Mouse (Mus musculus): Measurements from ENCODE around the gene Synrg. TPM values are rescaled to one million over a fixed set of nuclear protein-coding genes. Genes with fewer than 3 reads are reported as not detected.

Gene Synrg
- polyA plus RNA-seq, 1 experiment from 2014 or later: 8.0 TPM

GRCm38 (mm10) chr11:84053055-84053454 is 88.8 kb downstream of the Synrg start:
- Histone ChIP-seq H3K9me3 (replicated peaks; ENCODE audit: control insufficient read depth, low read length) (no peaks in the 10 kb centered on the region), H3K27ac (replicated peaks; ENCODE audit: low read depth, low read length) (no peak overlapping the region), H3K4me3 (ENCODE audit: low read depth, low read length) (no peak overlapping the region), H3K27me3 (ENCODE audit: control insufficient read depth, insufficient read depth, low read length) (no peaks in the 10 kb centered on the region), H3K4me1 (ENCODE audit: control insufficient read depth, insufficient read depth, low read length) (no peaks in the 10 kb centered on the region), H3K4me2 (ENCODE audit: low read depth, low read length) (no peak overlapping the region), H3K36me3 (replicated peaks; ENCODE audit: control insufficient read depth, insufficient read depth, low read depth, low read length) (no peaks in the 10 kb centered on the region), H3K9ac (replicated peaks; ENCODE audit: low read length) (no peak overlapping the region)
- DNase-seq (ENCODE audit: low spot score): no peak
- no peak for ATAC-seq (replicated peaks; ENCODE audit: insufficient number of reproducible peaks, low FRiP score, low TSS enrichment, low read depth)
- 84% methylated on average over 7 of the region's 7 CpGs for WGBS

GRCm38 (mm10) chr11:84053524-84054163 is 89.4 kb downstream of the Synrg start:
- Histone ChIP-seq H3K4me3 (ENCODE audit: low read depth, low read length) (no peak overlapping the region), H3K27ac (replicated peaks; ENCODE audit: low read depth, low read length) (no peak overlapping the region), H3K4me2 (ENCODE audit: low read depth, low read length) (no peak overlapping the region), H3K9ac (replicated peaks; ENCODE audit: low read length) (no peak overlapping the region), H3K36me3 (replicated peaks; ENCODE audit: control insufficient read depth, insufficient read depth, low read depth, low read length) (no peaks in the 10 kb centered on the region), H3K4me1 (ENCODE audit: control insufficient read depth, insufficient read depth, low read length) (no peaks in the 10 kb centered on the region), H3K9me3 (replicated peaks; ENCODE audit: control insufficient read depth, low read length) (no peaks in the 10 kb centered on the region), H3K27me3 (ENCODE audit: control insufficient read depth, insufficient read depth, low read length) (no peaks in the 10 kb centered on the region)
- WGBS: 67% methylated on average over 10 of the region's 10 CpGs
- ATAC-seq (replicated peaks; ENCODE audit: insufficient number of reproducible peaks, low FRiP score, low TSS enrichment, low read depth): no peak
- no peak for DNase-seq (ENCODE audit: low spot score)

GRCm38 (mm10) chr11:84057418-84057817 is 93.2 kb downstream of the Synrg start:
- Histone ChIP-seq H3K4me1 (ENCODE audit: control insufficient read depth, insufficient read depth, low read length) (no peaks in the 10 kb centered on the region), H3K36me3 (replicated peaks; ENCODE audit: control insufficient read depth, insufficient read depth, low read depth, low read length) (no peaks in the 10 kb centered on the region), H3K9me3 (replicated peaks; ENCODE audit: control insufficient read depth, low read length) (no peaks in the 10 kb centered on the region), H3K27ac (replicated peaks; ENCODE audit: low read depth, low read length) (no peak overlapping the region), H3K4me3 (ENCODE audit: low read depth, low read length) (no peak overlapping the region), H3K4me2 (ENCODE audit: low read depth, low read length) (no peak overlapping the region), H3K27me3 (ENCODE audit: control insufficient read depth, insufficient read depth, low read length) (no peaks in the 10 kb centered on the region), H3K9ac (replicated peaks; ENCODE audit: low read length) (no peak overlapping the region)
- WGBS: 83% methylated on average over 2 of the region's 2 CpGs
- ATAC-seq (replicated peaks; ENCODE audit: insufficient number of reproducible peaks, low FRiP score, low TSS enrichment, low read depth) (no peak), DNase-seq (ENCODE audit: low spot score) (no peak)

GRCm38 (mm10) chr11:84059784-84060183 is 95.6 kb downstream of the Synrg start:
- DNase-seq (ENCODE audit: low spot score) (no peak), ATAC-seq (replicated peaks; ENCODE audit: insufficient number of reproducible peaks, low FRiP score, low TSS enrichment, low read depth) (no peak)
- H3K27ac ChIP-seq (replicated peaks; ENCODE audit: low read depth, low read length): no peak overlapping the region
- no peaks in the 10 kb centered on the region for H3K36me3 ChIP-seq (replicated peaks; ENCODE audit: control insufficient read depth, insufficient read depth, low read depth, low read length)
- no peak overlapping the region for H3K4me2 ChIP-seq (ENCODE audit: low read depth, low read length)
- no peaks in the 10 kb centered on the region for H3K27me3 ChIP-seq (ENCODE audit: control insufficient read depth, insufficient read depth, low read length)
- H3K9me3 ChIP-seq (replicated peaks; ENCODE audit: control insufficient read depth, low read length): no peaks in the 10 kb centered on the region
- no peak overlapping the region for H3K9ac ChIP-seq (replicated peaks; ENCODE audit: low read length)
- no peaks in the 10 kb centered on the region for H3K4me1 ChIP-seq (ENCODE audit: control insufficient read depth, insufficient read depth, low read length)
- WGBS: 84% methylated on average over 2 of the region's 2 CpGs
- H3K4me3 ChIP-seq (ENCODE audit: low read depth, low read length): no peak overlapping the region

- no peak for ATAC-seq (replicated peaks; ENCODE audit: insufficient number of reproducible peaks, low FRiP score, low TSS enrichment, low read depth)
- H3K27ac ChIP-seq (replicated peaks; ENCODE audit: low read depth, low read length): no peak overlapping the region
- 85% methylated on average over 6 of the region's 6 CpGs for WGBS
Observed at GRCm38 (mm10) chr11:84060635-84061034, 96.4 kb downstream of the Synrg start.

GRCm38 (mm10) chr11:84061881-84062280 is 97.7 kb downstream of the Synrg start:
- H3K4me1 ChIP-seq (ENCODE audit: control insufficient read depth, insufficient read depth, low read length): no peaks in the 10 kb centered on the region
- no peak for ATAC-seq (replicated peaks; ENCODE audit: insufficient number of reproducible peaks, low FRiP score, low TSS enrichment, low read depth)
- no peaks in the 10 kb centered on the region for H3K9me3 ChIP-seq (replicated peaks; ENCODE audit: control insufficient read depth, low read length)
- no peak overlapping the region for H3K4me3 ChIP-seq (ENCODE audit: low read depth, low read length)
- WGBS: 61% methylated on average over 2 of the region's 2 CpGs
- no peak overlapping the region for H3K4me2 ChIP-seq (ENCODE audit: low read depth, low read length)
- peaks cover 2% of the 10 kb centered on the region; the same call in 1 of the 2 replicates for H3K27me3 ChIP-seq (ENCODE audit: control insufficient read depth, insufficient read depth, low read length)
- H3K27ac ChIP-seq (replicated peaks; ENCODE audit: low read depth, low read length): no peak overlapping the region
- H3K36me3 ChIP-seq (replicated peaks; ENCODE audit: control insufficient read depth, insufficient read depth, low read depth, low read length): no peaks in the 10 kb centered on the region
- H3K9ac ChIP-seq (replicated peaks; ENCODE audit: low read length): no peak overlapping the region
- DNase-seq (ENCODE audit: low spot score): no peak

More at GRCm38 (mm10) chr11:84060635-84061034, 96.4 kb downstream of the Synrg start:
- no peak overlapping the region for H3K9ac ChIP-seq (replicated peaks; ENCODE audit: low read length)
- no peak overlapping the region for H3K4me3 ChIP-seq (ENCODE audit: low read depth, low read length)
- no peak overlapping the region for H3K4me2 ChIP-seq (ENCODE audit: low read depth, low read length)
- no peak for DNase-seq (ENCODE audit: low spot score)
- no peaks in the 10 kb centered on the region for H3K27me3 ChIP-seq (ENCODE audit: control insufficient read depth, insufficient read depth, low read length)
- no peaks in the 10 kb centered on the region for H3K4me1 ChIP-seq (ENCODE audit: control insufficient read depth, insufficient read depth, low read length)
- H3K9me3 ChIP-seq (replicated peaks; ENCODE audit: control insufficient read depth, low read length): no peaks in the 10 kb centered on the region
- H3K36me3 ChIP-seq (replicated peaks; ENCODE audit: control insufficient read depth, insufficient read depth, low read depth, low read length): no peaks in the 10 kb centered on the region

- Histone ChIP-seq H3K4me3 (ENCODE audit: low read depth, low read length) (no peak overlapping the region), H3K27me3 (ENCODE audit: control insufficient read depth, insufficient read depth, low read length) (peaks cover 2% of the 10 kb centered on the region; the same call in 1 of the 2 replicates), H3K9me3 (replicated peaks; ENCODE audit: control insufficient read depth, low read length) (no peaks in the 10 kb centered on the region), H3K36me3 (replicated peaks; ENCODE audit: control insufficient read depth, insufficient read depth, low read depth, low read length) (no peaks in the 10 kb centered on the region), H3K4me1 (ENCODE audit: control insufficient read depth, insufficient read depth, low read length) (no peaks in the 10 kb centered on the region), H3K4me2 (ENCODE audit: low read depth, low read length) (no peak overlapping the region), H3K9ac (replicated peaks; ENCODE audit: low read length) (no peak overlapping the region), H3K27ac (replicated peaks; ENCODE audit: low read depth, low read length) (no peak overlapping the region)
- no peak for ATAC-seq (replicated peaks; ENCODE audit: insufficient number of reproducible peaks, low FRiP score, low TSS enrichment, low read depth)
- no peak for DNase-seq (ENCODE audit: low spot score)
- WGBS: 44% methylated on average over 2 of the region's 2 CpGs
Observed at GRCm38 (mm10) chr11:84062805-84063204, 98.6 kb downstream of the Synrg start.

- Histone ChIP-seq H3K27me3 (ENCODE audit: control insufficient read depth, insufficient read depth, low read length) (peaks cover 5% of the 10 kb centered on the region; the same call in 1 of the 2 replicates), H3K4me2 (ENCODE audit: low read depth, low read length) (no peak overlapping the region; the same call in 1 of the 2 replicates), H3K4me1 (ENCODE audit: control insufficient read depth, insufficient read depth, low read length) (no peaks in the 10 kb centered on the region), H3K27ac (replicated peaks; ENCODE audit: low read depth, low read length) (no peak overlapping the region), H3K9me3 (replicated peaks; ENCODE audit: control insufficient read depth, low read length) (no peaks in the 10 kb centered on the region), H3K4me3 (ENCODE audit: low read depth, low read length) (no peak overlapping the region), H3K36me3 (replicated peaks; ENCODE audit: control insufficient read depth, insufficient read depth, low read depth, low read length) (no peaks in the 10 kb centered on the region), H3K9ac (replicated peaks; ENCODE audit: low read length) (no peak overlapping the region)
- DNase-seq (ENCODE audit: low spot score) (no peak), ATAC-seq (replicated peaks; ENCODE audit: insufficient number of reproducible peaks, low FRiP score, low TSS enrichment, low read depth) (no peak)
- 86% methylated on average over 3 of the region's 3 CpGs for WGBS
Observed at GRCm38 (mm10) chr11:84063631-84064209, 99.5 kb downstream of the Synrg start.
